Mouse (Mus musculus) c-Kit-positive CD71-positive TER-119-positive erythroid progenitor cells, embryonic 14.5 days (primary cell): Measurements from ENCODE around the gene Pom121l2.
A peak's percentile ranks its signal among the peaks of the same experiment; 100 is the strongest.

Source experiments
- DNase-seq: peaks from one replicate; pipeline ENCODE4 v3.0.0-alpha.2; 2013; ENCODE audit warnings: low spot score

Pom121l2 gene

DNA sequence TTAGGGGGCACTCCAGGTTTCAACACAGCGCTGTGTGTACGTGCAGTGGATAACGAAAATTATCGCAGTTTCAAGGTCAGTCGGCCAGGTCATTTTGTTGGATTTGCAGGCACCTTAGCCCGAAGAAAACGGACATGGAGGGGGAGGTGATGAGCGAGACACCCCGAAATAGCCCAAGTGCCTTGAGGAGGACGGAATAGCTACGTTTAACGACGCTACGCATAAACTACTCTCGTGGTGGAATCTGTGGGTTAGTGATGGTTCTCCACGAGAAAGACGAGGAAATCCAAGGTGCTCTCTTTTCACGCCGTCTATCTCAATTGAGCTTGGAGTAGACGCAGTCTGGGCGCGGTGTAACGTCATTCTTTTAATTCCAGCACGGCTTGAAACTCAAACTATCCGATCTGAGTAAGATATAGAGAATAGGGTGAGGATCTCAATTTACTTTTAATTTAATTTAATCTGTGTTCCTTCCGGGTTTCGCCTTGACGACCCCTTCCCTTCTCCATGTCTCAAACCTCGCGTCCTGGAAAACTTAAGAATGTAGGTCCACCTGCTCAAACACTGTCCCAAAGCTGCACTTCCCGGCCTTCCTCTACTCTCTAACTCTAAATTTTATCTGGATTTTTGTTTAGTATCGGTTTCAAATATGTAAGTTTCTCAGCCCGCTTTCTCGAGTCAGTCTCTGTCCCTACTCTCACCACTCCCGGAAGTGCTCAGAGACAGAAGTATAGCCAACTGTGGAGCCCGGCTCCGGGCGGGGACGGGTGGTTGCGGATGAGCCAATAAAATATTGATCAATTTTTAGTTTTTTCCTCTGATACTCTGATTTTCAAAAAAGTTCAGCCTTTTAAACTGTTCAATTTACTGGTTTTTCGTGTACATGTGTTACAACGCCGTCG, 39.2 kb downstream of the Pom121l2 start:
- no peak for DNase-seq

DNA sequence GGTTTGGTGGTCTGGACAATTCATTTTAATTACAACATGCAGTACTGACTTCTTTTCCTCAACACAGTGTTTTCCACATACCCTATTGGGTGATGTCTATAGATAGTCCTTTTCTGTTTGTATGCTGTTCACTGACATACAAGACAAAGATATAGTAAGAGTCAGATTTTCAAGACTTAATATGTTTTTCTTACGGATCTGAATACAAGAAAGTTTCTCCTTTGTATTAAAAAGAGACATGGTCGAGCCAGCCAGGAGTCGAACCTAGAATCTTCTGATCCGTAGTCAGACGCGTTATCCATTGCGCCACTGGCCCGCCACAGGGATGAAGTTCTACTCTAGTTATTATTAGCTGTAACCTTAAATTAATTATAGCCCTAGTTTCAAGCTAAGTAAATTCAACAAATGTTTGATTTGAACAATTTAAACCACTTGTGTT, 39.9 kb downstream of the Pom121l2 start:
- DNase-seq, result peak; percentile 81

GRCm38 (mm10) chr13:22021581-22021980, 40.6 kb downstream of the Pom121l2 start:
- DNase-seq, result no peak

- peak; percentile 93 for DNase-seq
Measured at GRCm38 (mm10) chr13:22022241-22022640, 41.2 kb downstream of the Pom121l2 start.

GRCm38 (mm10) chr13:22026058-22027031, 45.4 kb downstream of the Pom121l2 start:
- peak; percentile 89 for DNase-seq

DNA sequence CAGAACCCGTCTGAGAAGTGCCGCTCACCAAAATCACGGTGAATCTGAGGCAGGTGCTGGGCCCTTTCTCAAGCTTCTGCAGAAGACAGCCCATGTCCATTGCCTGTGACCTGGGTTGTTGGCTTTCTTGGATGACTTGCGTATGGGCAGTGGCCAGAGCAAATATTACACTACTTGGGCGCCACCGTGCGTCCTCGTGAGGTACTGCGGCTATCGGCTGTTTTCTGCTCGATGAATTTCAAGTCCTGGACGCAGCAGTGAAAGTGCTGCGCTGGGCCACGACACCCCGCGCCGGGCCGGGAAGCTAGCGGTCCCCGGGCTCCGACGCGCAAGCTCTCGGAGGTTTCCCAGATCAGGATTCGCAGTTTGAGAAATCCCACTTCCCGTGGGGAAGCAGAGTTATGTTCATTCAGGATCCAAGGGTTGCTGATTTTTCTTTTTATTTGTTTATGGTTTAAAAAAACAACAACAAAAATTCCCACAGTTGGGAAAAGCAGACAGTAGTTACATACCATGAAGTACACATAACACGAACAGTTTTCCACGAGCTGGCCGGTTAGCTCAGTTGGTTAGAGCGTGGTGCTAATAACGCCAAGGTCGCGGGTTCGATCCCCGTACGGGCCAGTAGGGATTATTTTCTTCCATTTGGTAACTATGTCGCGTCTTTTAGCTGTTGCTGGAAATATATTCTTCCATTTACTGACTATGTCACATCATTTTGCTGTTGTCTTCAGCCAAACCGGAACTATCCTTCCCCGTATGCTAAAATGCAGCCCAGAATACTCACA, 47.9 kb downstream of the Pom121l2 start:
- peak; percentile 92 for DNase-seq

DNA sequence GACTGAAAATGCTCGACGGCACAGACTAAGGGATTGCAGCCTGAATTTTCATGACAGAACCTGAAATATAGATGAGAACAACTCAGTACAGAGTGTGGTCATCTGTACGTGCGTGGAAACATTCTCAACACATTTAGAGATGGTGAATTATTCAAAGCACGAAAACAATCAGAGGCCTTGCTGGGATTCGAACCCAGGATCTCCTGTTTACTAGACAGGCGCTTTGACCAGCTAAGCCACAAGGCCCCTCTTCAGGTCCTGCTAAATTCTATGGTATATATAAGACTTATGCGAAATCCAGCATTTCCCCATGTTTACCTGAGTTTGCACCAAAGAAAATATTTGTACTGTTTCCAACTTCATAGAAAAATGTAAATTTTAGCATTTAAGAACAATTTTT, 48.9 kb downstream of the Pom121l2 start:
- no peak for DNase-seq

GRCm38 (mm10) chr13:22030493-22030892, 49.5 kb downstream of the Pom121l2 start:
- DNase-seq, result no peak

GRCm38 (mm10) chr13:22033741-22034442, 52.9 kb downstream of the Pom121l2 start:
- no peak for DNase-seq

DNA sequence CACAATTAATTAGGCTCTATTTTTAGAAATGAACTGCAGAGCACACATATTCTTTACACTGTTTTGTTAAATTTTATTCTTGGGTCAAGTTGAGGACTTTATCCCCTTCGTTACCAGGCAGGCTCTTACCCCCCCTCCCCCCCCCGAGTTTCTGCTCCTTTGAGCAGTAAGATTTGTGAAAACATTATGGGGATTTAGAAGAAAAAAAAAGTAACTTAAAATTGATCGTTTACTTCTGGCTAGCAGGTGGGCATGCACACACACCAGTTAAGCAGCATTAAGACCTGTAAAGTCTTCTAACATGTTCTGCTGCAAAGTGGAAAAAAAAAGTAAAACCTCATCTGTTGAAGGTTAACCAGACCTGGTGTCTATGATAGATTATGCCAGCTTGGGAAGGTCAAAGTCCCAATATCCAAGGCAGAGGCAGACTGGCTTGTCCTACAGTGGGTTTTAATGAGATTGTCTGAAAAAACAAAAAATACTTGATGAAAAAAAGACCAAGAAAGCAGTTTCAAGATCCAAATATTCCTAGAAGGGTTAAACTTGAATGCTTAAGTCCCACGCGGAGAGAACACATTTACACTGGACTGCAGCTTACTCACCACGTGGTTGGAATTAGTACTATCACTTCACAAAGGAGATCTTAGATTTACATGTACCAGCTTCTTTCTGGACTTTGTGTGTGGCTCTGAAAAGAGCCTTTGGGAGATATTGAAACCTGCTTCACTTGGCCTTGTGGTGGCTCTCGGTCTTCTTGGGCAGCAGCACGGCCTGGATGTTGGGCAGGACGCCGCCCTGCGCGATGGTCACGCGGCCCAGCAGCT, 53.7 kb downstream of the Pom121l2 start:
- no peak for DNase-seq

- peak; percentile 98 for DNase-seq
Measured at GRCm38 (mm10) chr13:22035267-22036148, 54.5 kb downstream of the Pom121l2 start, which contains the start of the genes Hist1h2ah and Hist1h2bk. TSS of gene Hist1h2ah (minus strand) at chr13:22035568. TSS of gene Hist1h2bk (plus strand) at chr13:22035870.

GRCm38 (mm10) chr13:22036149-22036956, 55.4 kb downstream of the Pom121l2 start:
- peak; percentile 74 for DNase-seq

DNA sequence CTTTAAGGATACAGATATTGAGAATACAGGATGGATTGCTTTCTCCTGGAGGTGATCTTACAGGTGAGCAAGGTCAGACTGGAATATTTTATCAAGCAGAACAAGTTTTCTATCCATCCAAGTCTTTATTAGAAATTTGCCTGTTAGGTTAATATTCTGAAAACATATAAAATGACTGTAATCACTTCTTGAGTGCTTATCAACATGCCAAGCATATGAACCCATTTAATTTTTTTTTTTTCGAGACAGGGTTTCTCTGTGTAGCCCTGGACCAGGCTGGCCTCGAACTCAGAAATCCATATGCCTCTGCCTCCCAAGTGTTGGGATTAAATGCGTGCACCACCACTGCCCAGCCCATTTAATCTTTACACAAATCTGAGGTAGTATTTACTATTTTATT, 56.0 kb downstream of the Pom121l2 start:
- DNase-seq, result no peak

DNA sequence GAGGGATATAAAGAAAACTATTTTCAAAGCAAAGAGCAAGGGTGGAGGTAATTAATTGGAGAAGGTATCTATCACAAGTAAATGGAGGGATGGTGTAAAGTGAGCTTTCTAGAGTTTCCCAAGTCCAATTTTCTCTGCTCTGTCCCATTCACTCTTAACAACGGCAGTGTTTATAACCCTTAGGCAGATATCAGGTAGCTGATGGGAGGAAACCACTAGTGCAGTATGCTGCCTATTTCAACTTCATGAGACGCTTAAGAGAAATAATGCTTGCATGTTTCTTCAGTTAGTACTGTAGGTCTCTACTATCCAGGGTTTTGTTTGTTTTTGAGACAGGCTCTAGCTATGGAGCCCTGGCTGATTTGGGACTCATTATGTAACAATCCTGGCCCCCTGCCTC, 56.4 kb downstream of the Pom121l2 start:
- DNase-seq, result no peak
